8 mouse cellular contexts compared by ENCODE assay signal in genomic region chr5:149245965-149246470, GRCm38 (mm10). TPM values are rescaled to one million over a fixed set of nuclear protein-coding genes. Genes with fewer than 3 reads are reported as not detected.
A peak's percentile ranks its signal among the peaks of the same experiment; 100 is the strongest.
DNase-seq lines count a peak whose midpoint lies in the region; ATAC-seq and TF ChIP-seq lines count a peak whose summit lies in the region.

No protein-coding gene starts in this region.

- WGBS in forebrain, embryonic 11.5 days, result 29% methylated on average over 16 of the region's 16 CpGs
- WGBS in hindbrain, embryonic 13.5 days, result 27% methylated on average over 16 of the region's 16 CpGs
- 2% methylated on average over 15 of the region's 16 CpGs for WGBS in liver, embryonic 11.5 days
- WGBS in midbrain, postnatal 0 days, result 26% methylated on average over 16 of the region's 16 CpGs

- no peaks in the 10 kb centered on the region for H3K36me3 ChIP-seq in forebrain, embryonic 11.5 days (ENCODE audit: control insufficient read depth, insufficient read depth, low read length)
- no peaks in the 10 kb centered on the region for H3K36me3 ChIP-seq in hindbrain, embryonic 13.5 days
- no peaks in the 10 kb centered on the region for H3K36me3 ChIP-seq in liver, embryonic 11.5 days (ENCODE audit: control insufficient read depth, insufficient read depth, low read length)
- no peaks in the 10 kb centered on the region for H3K36me3 ChIP-seq in midbrain, postnatal 0 days (ENCODE audit: insufficient read depth, low read length)

- peak overlapping the region; percentile 24; the same call in 1 of the 2 replicates for H3K4me2 ChIP-seq in forebrain, embryonic 11.5 days (ENCODE audit: low read depth, low read length, severe bottlenecking)
- peak overlapping the region; percentile 40 for H3K4me2 ChIP-seq in hindbrain, embryonic 13.5 days
- peak overlapping the region; percentile 80 for H3K4me2 ChIP-seq in liver, embryonic 11.5 days
- peak overlapping the region; percentile 29 for H3K4me2 ChIP-seq in midbrain, postnatal 0 days (ENCODE audit: low read depth, low read length, poor library complexity, severe bottlenecking)

- H3K27ac ChIP-seq in forebrain, embryonic 11.5 days (ENCODE audit: low read depth, low read length), result no peak overlapping the region
- H3K27ac ChIP-seq in hindbrain, embryonic 13.5 days, result no peak overlapping the region
- H3K27ac ChIP-seq in liver, embryonic 11.5 days (ENCODE audit: low read depth, low read length), result peak overlapping the region; percentile 79
- no peak overlapping the region for H3K27ac ChIP-seq in midbrain, postnatal 0 days (ENCODE audit: low read depth, low read length)

- H3K27me3 ChIP-seq in forebrain, embryonic 11.5 days (ENCODE audit: control insufficient read depth, insufficient read depth, low read length), result no peaks in the 10 kb centered on the region
- H3K27me3 ChIP-seq in hindbrain, embryonic 13.5 days, result no peaks in the 10 kb centered on the region
- H3K27me3 ChIP-seq in liver, embryonic 11.5 days (replicated peaks; ENCODE audit: control insufficient read depth, insufficient read depth, low read length), result no peaks in the 10 kb centered on the region
- no peaks in the 10 kb centered on the region for H3K27me3 ChIP-seq in midbrain, postnatal 0 days (ENCODE audit: insufficient read depth, low read length)

- DNase-seq in A20 (ENCODE audit: low read depth, low spot score), result peak; percentile 93
- peak; percentile 81 for DNase-seq in T-cell, adult 2 months (ENCODE audit: low spot score)
- DNase-seq in forebrain, embryonic 11.5 days (ENCODE audit: low spot score), result peak; percentile 57
- peak; percentile 86 for DNase-seq in liver, embryonic 11.5 days (ENCODE audit: low spot score)
- no peak for DNase-seq in midbrain, postnatal 0 days (ENCODE audit: low spot score)
- peak; percentile 89 for DNase-seq in thymus, postnatal 14 days
- DNase-seq in testis, postnatal 10 days (ENCODE audit: low spot score), result no peak

- ATAC-seq in forebrain, embryonic 11.5 days (replicated peaks; ENCODE audit: low FRiP score), result peak; percentile 72; the same call in 1 of the 2 replicates
- ATAC-seq in hindbrain, embryonic 13.5 days (ENCODE audit: low FRiP score), result peak; percentile 73
- peak; percentile 97 for ATAC-seq in liver, embryonic 11.5 days (replicated peaks; ENCODE audit: low FRiP score)
- ATAC-seq in midbrain, postnatal 0 days (ENCODE audit: low FRiP score), result peak; percentile 49; the same call in 1 of the 2 replicates

- no peaks in the 10 kb centered on the region; the same call in 1 of the 2 replicates for H3K4me1 ChIP-seq in forebrain, embryonic 11.5 days (replicated peaks; ENCODE audit: control insufficient read depth, insufficient read depth, low read length)
- H3K4me1 ChIP-seq in hindbrain, embryonic 13.5 days (replicated peaks), result peaks cover 6% of the 10 kb centered on the region
- peaks cover 23% of the 10 kb centered on the region for H3K4me1 ChIP-seq in liver, embryonic 11.5 days (replicated peaks; ENCODE audit: control insufficient read depth, insufficient read depth, low read length)
- 0 out of 2 replicates have a peak, but pooled peaks cover 4% of the 10 kb centered on the region for H3K4me1 ChIP-seq in midbrain, postnatal 0 days (ENCODE audit: insufficient read depth, low read length)

- no peak for TF ChIP-seq CTCF in midbrain, postnatal 0 days (IDR thresholded peaks at IDR 0.05)

- peak overlapping the region; percentile 29; the same call in 1 of the 2 replicates for H3K9ac ChIP-seq in forebrain, embryonic 11.5 days (ENCODE audit: low read length)
- peak overlapping the region; percentile 31; the same call in 1 of the 2 replicates for H3K9ac ChIP-seq in hindbrain, embryonic 13.5 days
- peak overlapping the region; percentile 51 for H3K9ac ChIP-seq in liver, embryonic 11.5 days (ENCODE audit: low read depth, low read length)
- no peak overlapping the region for H3K9ac ChIP-seq in midbrain, postnatal 0 days (replicated peaks; ENCODE audit: low read length, poor library complexity, severe bottlenecking)

- 0 out of 2 replicates have a peak overlapping the region, but pooled peaks have one; percentile 7 for H3K4me3 ChIP-seq in forebrain, embryonic 11.5 days (ENCODE audit: low read depth, low read length)
- H3K4me3 ChIP-seq in hindbrain, embryonic 13.5 days, result 0 out of 2 replicates have a peak overlapping the region, but pooled peaks have one; percentile 8
- H3K4me3 ChIP-seq in liver, embryonic 11.5 days (ENCODE audit: low read depth, low read length), result peak overlapping the region; percentile 36
- no peak overlapping the region for H3K4me3 ChIP-seq in midbrain, postnatal 0 days (ENCODE audit: low read depth, low read length)

- H3K9me3 ChIP-seq in forebrain, embryonic 11.5 days (ENCODE audit: control insufficient read depth, low read length), result no peaks in the 10 kb centered on the region
- no peaks in the 10 kb centered on the region; the same call in 1 of the 2 replicates for H3K9me3 ChIP-seq in hindbrain, embryonic 13.5 days
- peaks cover 2% of the 10 kb centered on the region; the same call in 1 of the 2 replicates for H3K9me3 ChIP-seq in liver, embryonic 11.5 days (ENCODE audit: control insufficient read depth, low read length)
- no peaks in the 10 kb centered on the region for H3K9me3 ChIP-seq in midbrain, postnatal 0 days (ENCODE audit: low read length)

RNA-seq across cellular contexts. Expression of gene Alox5ap, which starts 18.5 kb away (rescaled TPM):
- polyA plus RNA-seq in forebrain, embryonic 11.5 days (2014; fragmentation: Nextera tagmentation; extraction: Ambion mirVana), result 4.5 and 4.7 TPM in 2 replicates
- 9.0 and 11.2 TPM in 2 replicates for polyA plus RNA-seq in hindbrain, embryonic 13.5 days (2015; fragmentation: Nextera tagmentation; extraction: Ambion mirVana)
- 20.7 and 24.4 TPM in 2 replicates for polyA plus RNA-seq in liver, embryonic 11.5 days (2014; fragmentation: Nextera tagmentation; extraction: Ambion mirVana)
- total RNA-seq in midbrain, postnatal 0 days (2014; rRNA removed), result 2.5 and 8.5 TPM in 2 replicates
- 10.5 and 10.6 TPM in 2 replicates for polyA plus RNA-seq in midbrain, postnatal 0 days (2015; fragmentation: Nextera tagmentation; extraction: Ambion mirVana)

Comparison
In these comparisons a context has a peak if more than half of its experiments do, and no peak if none do; other contexts are left out.
1. DNase-seq: peak in A20 (single experiment), T-cell, adult 2 months (single experiment), forebrain, embryonic 11.5 days (single experiment), liver, embryonic 11.5 days (single experiment) and thymus, postnatal 14 days (single experiment); none in midbrain, postnatal 0 days (single experiment) and testis, postnatal 10 days (single experiment).
2. H3K4me2 ChIP-seq: peak in every context shown above with its lines; median percentile 80 in liver, embryonic 11.5 days; 40 in hindbrain, embryonic 13.5 days; 29 in midbrain, postnatal 0 days; 24 in forebrain, embryonic 11.5 days.
3. Peak in every context shown above with its lines, with median percentiles within 50 percentile points of each other: ATAC-seq.